Mouse (Mus musculus) ES-Bruce4 (cell line): Measurements from ENCODE around the gene Fcnb. TPM values are rescaled to one million over a fixed set of nuclear protein-coding genes. Genes with fewer than 3 reads are reported as not detected.

Experiments
- H3K27ac ChIP-seq: 2 replicates; pipeline ENCODE4 v1.5.1; 2012; ENCODE audit warnings: low read length, inconsistent platforms; ENCODE audit not compliant: insufficient read depth
- H3K27me3 ChIP-seq: 2 replicates; pipeline ENCODE4 v1.6.1; 2012; ENCODE audit warnings: mild to moderate bottlenecking, low read length, inconsistent platforms; ENCODE audit not compliant: control insufficient read depth, poor library complexity, insufficient read depth, severe bottlenecking
- H3K36me3 ChIP-seq: 2 replicates; pipeline ENCODE4 v1.6.1; 2012; ENCODE audit warnings: inconsistent platforms, mild to moderate bottlenecking, low read length, moderate library complexity; ENCODE audit not compliant: control insufficient read depth, poor library complexity, insufficient read depth, severe bottlenecking
- H3K4me1 ChIP-seq: one replicate; pipeline ENCODE4 v1.8.1; 2011; ENCODE audit warnings: low read length; ENCODE audit not compliant: control insufficient read depth, insufficient read depth
- H3K4me3 ChIP-seq: 2 replicates; pipeline ENCODE4 v1.5.1; 2011; ENCODE audit warnings: low read depth, mild to moderate bottlenecking, low read length
- H3K9ac ChIP-seq: 2 replicates; pipeline ENCODE4 v1.6.1; 2012; ENCODE audit warnings: low read depth, mild to moderate bottlenecking, inconsistent platforms; ENCODE audit not compliant: poor library complexity, severe bottlenecking
- H3K9me3 ChIP-seq: replicated peaks from 2 replicates; pipeline ENCODE4 v1.6.1; 2012; ENCODE audit warnings: mild to moderate bottlenecking, low read length, inconsistent platforms; ENCODE audit not compliant: control insufficient read depth, poor library complexity, insufficient read depth, severe bottlenecking
- CTCF ChIP-seq: IDR thresholded peaks from one replicate; pipeline ENCODE4 v1.8.1; 2011; ENCODE audit warnings: low read depth, low read length
- EP300 ChIP-seq: IDR thresholded peaks from 2 replicates; pipeline ENCODE4 v1.6.1; 2011; ENCODE audit warnings: low read depth, low read length; ENCODE audit not compliant: insufficient read depth
- POLR2A ChIP-seq: IDR thresholded peaks from one replicate; pipeline ENCODE4 v1.8.1; 2011; ENCODE audit warnings: low read length; ENCODE audit not compliant: insufficient read depth
- polyA plus RNA-seq: library from polyadenylated mRNA; stranded (reverse); fragments of >200 nt; gene quantifications from 2 replicates; pipeline ENCODE4 v1.2.4, GENCODE M21; 2011; ENCODE audit warnings: low read depth; ENCODE audit not compliant: missing spikeins, insufficient read depth, insufficient read length

Gene Fcnb
- polyA plus RNA-seq, 1 experiment, result not detected

DNA sequence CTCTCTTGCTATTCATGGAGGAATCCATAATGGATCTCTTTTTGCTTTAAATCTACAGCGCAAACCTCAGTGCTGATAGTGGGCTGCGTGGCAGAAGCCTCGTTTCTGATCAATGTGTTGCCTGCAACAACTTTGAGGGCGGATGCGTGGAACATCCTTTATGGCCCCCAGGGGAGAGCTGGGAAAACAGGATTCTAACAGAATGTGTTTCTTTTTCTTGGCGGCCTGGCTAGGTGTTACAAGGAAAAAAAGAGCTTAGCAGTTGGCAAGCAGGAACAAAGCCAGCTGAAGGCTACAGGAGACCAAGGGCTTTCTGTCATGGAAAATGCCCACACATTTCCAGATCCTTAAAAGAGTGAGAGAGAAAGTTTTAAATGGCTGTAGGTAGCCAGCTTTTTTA, 17.5 kb downstream of the Fcnb start:
- no peak overlapping the region for H3K9ac ChIP-seq
- no peaks in the 10 kb centered on the region for H3K9me3 ChIP-seq
- TF ChIP-seq EP300 (no peak), CTCF (no peak), POLR2A (no peak)
- no peak overlapping the region for H3K27ac ChIP-seq
- H3K36me3 ChIP-seq, result no peaks in the 10 kb centered on the region
- H3K4me3 ChIP-seq, result no peak overlapping the region
- H3K4me1 ChIP-seq, result no peaks in the 10 kb centered on the region
- H3K27me3 ChIP-seq, result no peaks in the 10 kb centered on the region

DNA sequence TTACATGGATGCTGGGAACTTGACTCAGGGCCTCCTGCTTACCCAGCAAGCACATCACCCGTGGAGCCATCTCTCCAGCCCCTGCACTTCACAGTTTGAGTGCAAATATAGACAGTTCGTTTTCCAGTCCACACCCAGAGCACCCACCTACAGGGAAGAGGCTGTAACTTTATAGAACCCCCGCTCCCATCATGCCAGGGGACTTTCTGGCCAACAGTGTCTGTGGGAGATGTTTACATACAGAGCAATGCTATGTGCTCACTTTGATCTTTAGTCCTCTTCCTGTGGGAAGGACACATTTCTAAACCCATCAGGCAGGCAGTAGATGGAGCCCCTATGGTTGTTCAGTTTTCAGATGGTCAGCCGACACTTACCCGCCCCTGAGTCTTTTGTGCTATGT, 18.0 kb downstream of the Fcnb start:
- no peaks in the 10 kb centered on the region for H3K9me3 ChIP-seq
- H3K4me3 ChIP-seq, result no peak overlapping the region
- H3K27me3 ChIP-seq, result no peaks in the 10 kb centered on the region
- TF ChIP-seq POLR2A (no peak), CTCF (no peak), EP300 (no peak)
- no peak overlapping the region for H3K27ac ChIP-seq
- H3K9ac ChIP-seq, result no peak overlapping the region
- H3K4me1 ChIP-seq, result no peaks in the 10 kb centered on the region
- H3K36me3 ChIP-seq, result no peaks in the 10 kb centered on the region

DNA sequence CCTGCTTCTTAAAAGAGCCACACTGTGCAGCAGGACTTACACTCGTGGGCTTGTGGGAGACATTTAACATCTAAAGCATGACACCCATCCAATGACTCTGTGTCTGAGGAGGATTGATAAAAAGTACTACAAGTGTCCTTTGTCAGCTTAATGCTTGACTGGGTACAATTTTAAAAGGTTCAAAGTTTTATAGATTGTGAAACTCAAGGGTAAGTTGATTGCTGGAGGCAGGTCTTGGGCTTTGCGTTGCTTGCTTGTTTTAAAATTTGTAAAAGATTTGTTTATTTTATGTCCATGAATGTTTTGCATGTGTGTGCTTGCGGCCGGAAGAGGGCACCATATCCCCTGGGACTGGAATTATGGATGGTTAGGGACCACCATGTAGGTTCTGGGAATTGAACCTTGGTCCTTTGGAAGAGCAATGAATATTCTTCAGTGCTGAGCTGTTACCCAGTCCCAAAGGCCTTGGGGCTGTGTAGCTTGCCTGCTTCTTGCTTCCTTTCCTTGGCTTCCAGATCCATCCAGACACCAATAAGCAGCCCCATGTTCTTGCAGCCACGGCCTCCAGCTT, 19.5 kb downstream of the Fcnb start:
- no peaks in the 10 kb centered on the region for H3K27me3 ChIP-seq
- TF ChIP-seq CTCF (no peak), EP300 (no peak), POLR2A (no peak)
- no peak overlapping the region for H3K27ac ChIP-seq
- no peaks in the 10 kb centered on the region for H3K4me1 ChIP-seq
- no peaks in the 10 kb centered on the region for H3K9me3 ChIP-seq
- no peaks in the 10 kb centered on the region for H3K36me3 ChIP-seq
- no peak overlapping the region for H3K4me3 ChIP-seq
- H3K9ac ChIP-seq, result no peak overlapping the region

DNA sequence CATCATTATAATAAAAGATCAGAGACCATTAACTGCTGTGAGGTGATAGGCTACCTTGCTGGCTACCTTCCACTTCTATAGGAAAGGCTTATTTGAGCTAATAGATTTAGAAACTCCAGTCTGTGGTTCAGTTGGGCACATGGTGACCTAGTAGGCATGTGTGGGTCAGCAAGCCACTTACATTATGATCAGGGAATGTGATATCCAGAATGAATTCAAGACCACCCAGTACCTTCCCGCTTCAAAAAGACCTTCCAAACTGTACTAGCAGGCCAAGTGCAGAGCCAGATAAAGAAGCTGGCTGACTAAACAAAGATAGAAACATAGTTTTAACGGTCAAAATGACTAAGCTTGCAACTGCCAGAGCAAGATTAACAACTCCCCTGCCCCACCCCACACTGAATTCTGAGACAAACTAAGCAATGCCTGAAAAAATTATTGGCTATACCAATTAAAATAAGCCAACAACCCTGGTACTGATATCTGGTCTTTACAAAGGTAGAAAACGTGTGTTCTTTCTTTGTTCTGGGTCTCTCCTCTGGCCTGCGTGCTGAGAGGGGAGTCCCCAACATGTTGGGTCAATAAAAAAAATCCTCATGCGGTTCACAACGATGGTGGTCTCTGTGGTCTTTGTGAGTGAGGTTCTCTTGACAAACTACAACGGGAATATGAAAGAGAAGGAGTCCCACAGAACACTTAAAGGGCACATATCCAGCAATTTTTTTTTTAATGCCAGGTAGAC, 20.2 kb downstream of the Fcnb start:
- Histone ChIP-seq H3K36me3 (no peaks in the 10 kb centered on the region), H3K4me1 (no peaks in the 10 kb centered on the region), H3K9me3 (no peaks in the 10 kb centered on the region), H3K27me3 (no peaks in the 10 kb centered on the region), H3K4me3 (no peak overlapping the region), H3K9ac (no peak overlapping the region), H3K27ac (no peak overlapping the region)
- no peak for TF ChIP-seq CTCF
- TF ChIP-seq POLR2A, result no peak
- no peak for TF ChIP-seq EP300

DNA sequence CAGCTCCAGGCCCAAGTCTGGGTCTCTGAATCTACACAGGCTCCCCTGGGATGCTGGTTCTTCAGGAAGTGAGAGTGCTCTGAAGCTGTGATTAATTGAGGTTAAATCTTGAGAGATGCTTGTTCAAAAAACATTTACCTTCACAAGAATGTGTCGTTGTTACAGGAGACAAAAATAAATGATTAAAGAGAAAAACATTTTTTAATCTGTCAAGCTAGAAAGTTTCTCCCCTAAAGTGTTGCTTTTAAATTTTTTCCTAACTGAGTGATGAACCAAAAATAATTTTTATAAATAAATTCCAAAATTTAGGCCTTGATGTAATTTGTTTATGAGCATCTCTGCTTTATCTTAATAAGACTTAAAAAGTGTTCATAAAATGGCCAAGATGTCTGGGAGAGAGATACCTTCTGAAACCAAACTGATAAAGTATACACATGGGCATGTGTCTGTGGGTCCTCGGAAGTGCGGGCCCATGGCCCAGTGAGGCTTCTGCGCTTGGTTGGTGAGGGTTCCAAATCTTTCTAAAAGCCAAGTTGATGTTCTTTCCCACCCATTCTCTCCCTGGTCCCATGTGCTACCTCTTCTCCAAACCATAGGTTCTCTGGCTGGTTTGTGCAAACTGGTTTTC, 20.9 kb downstream of the Fcnb start:
- Histone ChIP-seq H3K36me3 (no peaks in the 10 kb centered on the region), H3K27ac (no peak overlapping the region), H3K9me3 (no peaks in the 10 kb centered on the region), H3K4me1 (no peaks in the 10 kb centered on the region), H3K9ac (no peak overlapping the region), H3K4me3 (no peak overlapping the region), H3K27me3 (no peaks in the 10 kb centered on the region)
- no peak for TF ChIP-seq EP300
- no peak for TF ChIP-seq POLR2A
- no peak for TF ChIP-seq CTCF

DNA sequence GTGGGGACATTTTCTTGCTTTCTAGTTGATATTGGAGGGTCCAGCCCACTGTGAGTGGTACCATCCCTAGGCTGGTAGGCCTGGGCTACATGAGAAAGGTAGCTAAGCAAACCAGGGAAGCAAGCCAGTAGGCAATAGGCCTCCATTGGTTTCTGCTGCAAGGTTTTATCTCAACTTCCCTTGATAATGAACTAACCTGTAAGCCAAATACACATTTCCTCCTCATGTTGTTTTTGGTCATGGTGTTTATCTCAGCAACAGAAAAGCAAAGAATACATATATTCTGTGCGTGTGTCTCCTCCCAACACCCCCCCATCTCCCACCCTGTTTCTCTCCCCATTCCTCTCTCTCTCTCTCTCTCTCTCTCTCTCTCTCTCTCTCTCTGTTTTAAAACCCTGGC, 24.8 kb downstream of the Fcnb start:
- Histone ChIP-seq H3K27ac (no peak overlapping the region), H3K36me3 (no peaks in the 10 kb centered on the region), H3K27me3 (no peaks in the 10 kb centered on the region), H3K9ac (no peak overlapping the region), H3K4me3 (no peak overlapping the region), H3K4me1 (no peaks in the 10 kb centered on the region), H3K9me3 (no peaks in the 10 kb centered on the region)
- TF ChIP-seq CTCF, result no peak
- TF ChIP-seq POLR2A, result no peak
- no peak for TF ChIP-seq EP300
